ENCODE assay signal across 8 mouse cellular contexts in the genomic region with DNA sequence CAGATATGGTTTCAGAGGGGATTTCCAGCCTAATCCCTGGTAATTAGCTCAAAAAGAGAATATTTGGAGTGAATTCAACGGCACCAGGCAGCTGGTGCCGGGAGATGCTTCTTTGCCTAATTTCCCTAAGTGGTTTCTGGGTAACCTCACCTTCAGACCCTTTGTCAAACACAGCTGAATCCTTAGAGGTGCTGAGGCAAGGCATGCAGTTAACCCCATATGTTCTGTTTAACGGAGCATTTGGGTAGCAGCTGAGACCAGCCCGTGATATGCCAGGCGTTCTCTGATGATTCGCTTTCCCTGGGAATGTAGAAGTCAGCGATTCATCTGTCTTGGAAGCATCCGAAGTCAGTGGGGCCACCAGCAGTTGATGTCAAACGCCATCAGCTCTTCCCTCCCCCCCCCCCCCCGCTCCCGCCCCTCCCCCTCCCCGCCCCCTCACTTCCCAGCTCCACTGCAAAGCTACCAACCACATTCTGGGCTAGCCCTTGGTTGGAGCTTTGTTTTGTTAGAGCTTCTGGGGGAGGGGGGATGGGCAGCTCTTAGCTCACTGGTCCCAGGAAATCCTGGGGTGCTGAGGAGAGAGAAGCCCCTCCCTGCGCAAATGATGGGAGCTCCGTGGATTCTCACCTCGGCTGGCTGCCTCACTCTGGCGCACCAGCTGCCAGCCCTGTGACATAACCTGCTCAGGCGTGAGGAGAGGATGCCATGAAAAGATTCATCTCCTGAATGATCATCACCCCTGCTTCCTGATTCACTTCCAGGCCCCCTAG.
DNase-seq lines count a peak whose midpoint lies in the region; ATAC-seq lines count a peak whose summit lies in the region.

No protein-coding gene starts in this region.

- no peak for ATAC-seq in heart, embryonic 12.5 days (ENCODE audit: insufficient number of reproducible peaks, low FRiP score)
- peak; percentile 88 for ATAC-seq in neural tube, embryonic 13.5 days (ENCODE audit: low read depth)
- ATAC-seq in granulocyte monocyte progenitor cell, adult 5-6 weeks (replicated peaks; ENCODE audit: poor library complexity, severe bottlenecking) = no peak

- peaks cover 30% of the 10 kb centered on the region for H3K27me3 ChIP-seq in heart, embryonic 12.5 days (replicated peaks)
- H3K27me3 ChIP-seq in forebrain, embryonic 10.5 days (ENCODE audit: poor library complexity, severe bottlenecking) = peaks cover 28% of the 10 kb centered on the region
- H3K27me3 ChIP-seq in neural tube, embryonic 13.5 days = no peaks in the 10 kb centered on the region

- peak overlapping the region; percentile 83 for H3K4me2 ChIP-seq in heart, embryonic 12.5 days
- H3K4me2 ChIP-seq in neural tube, embryonic 13.5 days = peak overlapping the region; percentile 62

- 3% methylated on average over 14 of the region's 17 CpGs for WGBS in heart, embryonic 12.5 days
- under 1% methylated on average over 14 of the region's 17 CpGs for WGBS in forebrain, embryonic 10.5 days
- WGBS in neural tube, embryonic 13.5 days = 1% methylated on average over 14 of the region's 17 CpGs

- H3K9ac ChIP-seq in heart, embryonic 12.5 days = peak overlapping the region; percentile 59; the same call in 1 of the 2 replicates
- H3K9ac ChIP-seq in neural tube, embryonic 13.5 days = peak overlapping the region; percentile 66

- H3K4me3 ChIP-seq in heart, embryonic 12.5 days = peak overlapping the region; percentile 41
- peak overlapping the region; percentile 50 for H3K4me3 ChIP-seq in forebrain, embryonic 10.5 days
- peak overlapping the region; percentile 29 for H3K4me3 ChIP-seq in neural tube, embryonic 13.5 days

- no peaks in the 10 kb centered on the region for H3K36me3 ChIP-seq in heart, embryonic 12.5 days
- no peaks in the 10 kb centered on the region for H3K36me3 ChIP-seq in forebrain, embryonic 10.5 days (replicated peaks)
- H3K36me3 ChIP-seq in neural tube, embryonic 13.5 days = no peaks in the 10 kb centered on the region

- H3K27ac ChIP-seq in heart, embryonic 12.5 days (ENCODE audit: poor library complexity, severe bottlenecking) = no peak overlapping the region
- H3K27ac ChIP-seq in forebrain, embryonic 10.5 days = peak overlapping the region; percentile 85
- H3K27ac ChIP-seq in neural tube, embryonic 13.5 days (replicated peaks) = peak overlapping the region; percentile 91

- H3K9me3 ChIP-seq in heart, embryonic 12.5 days (replicated peaks) = no peaks in the 10 kb centered on the region
- H3K9me3 ChIP-seq in forebrain, embryonic 10.5 days = no peaks in the 10 kb centered on the region
- no peaks in the 10 kb centered on the region for H3K9me3 ChIP-seq in neural tube, embryonic 13.5 days

- H3K4me1 ChIP-seq in heart, embryonic 12.5 days (replicated peaks) = peaks cover 12% of the 10 kb centered on the region
- H3K4me1 ChIP-seq in forebrain, embryonic 10.5 days = peaks cover 44% of the 10 kb centered on the region
- peaks cover 41% of the 10 kb centered on the region for H3K4me1 ChIP-seq in neural tube, embryonic 13.5 days (replicated peaks)

- intact Hi-C loops in heart, postnatal 25 days (cut with DNase I) = no loop called here

- no peak for DNase-seq in heart, postnatal 25 days (ENCODE audit: low spot score)
- peak; percentile 62 for DNase-seq in R1 (ENCODE audit: low read depth, low spot score)
- DNase-seq in forebrain, embryonic 10.5 days (ENCODE audit: extremely low spot score, low spot score) = peak; percentile 60
- DNase-seq in left cerebral cortex, adult 8-10 months (ENCODE audit: low spot score in 2 of 2) = peak; percentile 25 to 62
- DNase-seq in adrenal gland, postnatal 25 days = no peak

Comparison
In these comparisons a context has a peak if more than half of its experiments do, and no peak if none do; other contexts are left out.
1. DNase-seq: peak in R1 (single experiment), forebrain, embryonic 10.5 days (single experiment) and left cerebral cortex, adult 8-10 months (2 of 2); none in heart, postnatal 25 days (single experiment) and adrenal gland, postnatal 25 days (single experiment).
2. Peak in every context shown above with its lines, with median percentiles within 50 percentile points of each other: H3K4me3 ChIP-seq.